9 mouse cellular contexts compared by ENCODE assay signal in the genomic region with DNA sequence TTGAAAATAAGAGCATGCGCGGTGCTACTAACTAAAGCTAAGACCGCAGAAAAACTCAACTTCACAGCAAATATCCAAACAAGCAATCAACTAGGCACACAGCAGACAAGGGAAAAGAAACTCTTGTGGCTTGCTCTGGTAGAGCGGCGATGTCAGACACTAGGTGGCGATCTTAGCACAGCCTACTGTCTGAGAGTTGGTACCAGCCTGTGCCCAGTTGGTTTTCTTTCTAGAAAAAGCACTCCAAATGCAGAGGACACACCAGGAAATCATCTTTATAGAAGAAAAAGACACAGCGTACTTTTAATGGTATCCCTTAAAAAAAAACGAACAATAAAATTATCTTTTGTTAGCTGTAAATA.
A peak's percentile ranks its signal among the peaks of the same experiment; 100 is the strongest.
DNase-seq lines count a peak whose midpoint lies in the region; ATAC-seq and TF ChIP-seq lines count a peak whose summit lies in the region.
"Had no signal": no experiment of that assay in that cellular context is flagged by ENCODE, and none has a peak within 500 bp of the region (broad histone marks: within the 10 kb centered on the region; RNA-seq: fewer than 3 reads in every experiment).

No protein-coding gene starts in this region.

- intact Hi-C loops in left cerebral cortex, postnatal 36 days (cut with DNase I) = loop anchor here (2.0 to 10.0 kb wide), 2 partner anchors 256 to 552 kb away; no protein-coding TSS in a partner anchor

- TF ChIP-seq CTCF in kidney, adult 2 months (conservative IDR thresholded peaks at IDR 0.05; ENCODE audit: insufficient read depth, insufficient read length, low read depth, low read length) = peak; percentile 87
- peak; percentile 66; the same call in 1 of the 2 replicates for TF ChIP-seq CTCF in embryonic fibroblast, embryonic 13.5 days (IDR thresholded peaks at IDR 0.05; ENCODE audit: borderline replicate concordance, insufficient read depth, low read length)

- ATAC-seq in kidney, embryonic 14.5 days (ENCODE audit: low FRiP score, low TSS enrichment) = no peak
- 0 out of 2 replicates have a peak, but pooled peaks have one; percentile 61 for ATAC-seq in hindbrain, embryonic 13.5 days (ENCODE audit: low FRiP score)
- ATAC-seq in midbrain, embryonic 16.5 days = peak; percentile 92

- no peaks in the 10 kb centered on the region for H3K36me3 ChIP-seq in kidney, adult 2 months (ENCODE audit: control insufficient read depth, insufficient read depth, low read length)
- H3K36me3 ChIP-seq in kidney, embryonic 14.5 days (ENCODE audit: control insufficient read depth, insufficient read depth, low read length) = no peaks in the 10 kb centered on the region
- no peaks in the 10 kb centered on the region for H3K36me3 ChIP-seq in hindbrain, embryonic 13.5 days
- H3K36me3 ChIP-seq in midbrain, embryonic 16.5 days (ENCODE audit: control insufficient read depth, insufficient read depth, low read length) = no peaks in the 10 kb centered on the region

- no peak overlapping the region for H3K9ac ChIP-seq in kidney, embryonic 14.5 days (ENCODE audit: low read depth, low read length)
- no peak overlapping the region for H3K9ac ChIP-seq in hindbrain, embryonic 13.5 days
- no peak overlapping the region for H3K9ac ChIP-seq in midbrain, embryonic 16.5 days (ENCODE audit: low read depth, low read length)

- no peak overlapping the region for H3K4me3 ChIP-seq in kidney, adult 2 months (ENCODE audit: insufficient read depth, low read depth, low read length)
- no peak overlapping the region for H3K4me3 ChIP-seq in kidney, embryonic 14.5 days (ENCODE audit: low read length)
- H3K4me3 ChIP-seq in embryonic fibroblast, embryonic 13.5 days (ENCODE audit: insufficient read depth, low read length) = no peak overlapping the region
- no peak overlapping the region for H3K4me3 ChIP-seq in hindbrain, embryonic 13.5 days
- H3K4me3 ChIP-seq in midbrain, embryonic 16.5 days (ENCODE audit: low read depth, low read length) = no peak overlapping the region
- H3K4me3 ChIP-seq: erythroblast, embryonic 14.5 days had no signal

- no peak overlapping the region for H3K4me2 ChIP-seq in kidney, embryonic 14.5 days (replicated peaks; ENCODE audit: low read depth, low read length)
- no peak overlapping the region for H3K4me2 ChIP-seq in hindbrain, embryonic 13.5 days
- H3K4me2 ChIP-seq in midbrain, embryonic 16.5 days (ENCODE audit: low read length) = no peak overlapping the region; the same call in 1 of the 2 replicates

- no peaks in the 10 kb centered on the region for H3K9me3 ChIP-seq in kidney, embryonic 14.5 days (ENCODE audit: control insufficient read depth, low read length)
- H3K9me3 ChIP-seq in hindbrain, embryonic 13.5 days = no peaks in the 10 kb centered on the region
- H3K9me3 ChIP-seq in midbrain, embryonic 16.5 days (replicated peaks; ENCODE audit: control insufficient read depth, low read length, poor library complexity, severe bottlenecking) = 0 out of 2 replicates have a peak, but pooled peaks cover 3% of the 10 kb centered on the region

- H3K27ac ChIP-seq in kidney, adult 2 months (ENCODE audit: insufficient read depth, low read depth, low read length) = no peak overlapping the region
- H3K27ac ChIP-seq in kidney, embryonic 14.5 days (ENCODE audit: low read depth, low read length) = no peak overlapping the region
- H3K27ac ChIP-seq in embryonic fibroblast, embryonic 13.5 days (ENCODE audit: insufficient read depth, low read length) = no peak overlapping the region
- H3K27ac ChIP-seq in hindbrain, embryonic 13.5 days = no peak overlapping the region
- no peak overlapping the region for H3K27ac ChIP-seq in midbrain, embryonic 16.5 days (ENCODE audit: low read length)

- no peaks in the 10 kb centered on the region for H3K27me3 ChIP-seq in kidney, adult 2 months (replicated peaks; ENCODE audit: control insufficient read depth, insufficient read depth, low read length)
- H3K27me3 ChIP-seq in kidney, embryonic 14.5 days (ENCODE audit: control insufficient read depth, insufficient read depth, low read length) = no peaks in the 10 kb centered on the region
- H3K27me3 ChIP-seq in hindbrain, embryonic 13.5 days = no peaks in the 10 kb centered on the region
- H3K27me3 ChIP-seq in midbrain, embryonic 16.5 days (ENCODE audit: control insufficient read depth, insufficient read depth, low read depth, low read length) = no peaks in the 10 kb centered on the region; the same call in 1 of the 2 replicates

- TF ChIP-seq POLR2A in kidney, adult 2 months (IDR thresholded peaks at IDR 0.05; ENCODE audit: low read depth, low read length) = no peak
- no peak for TF ChIP-seq POLR2A in embryonic fibroblast, embryonic 13.5 days (IDR thresholded peaks at IDR 0.05; ENCODE audit: low read depth, low read length)

- H3K4me1 ChIP-seq in kidney, adult 2 months (ENCODE audit: control insufficient read depth, insufficient read depth, low read length) = no peaks in the 10 kb centered on the region
- H3K4me1 ChIP-seq in kidney, embryonic 14.5 days (ENCODE audit: control insufficient read depth, insufficient read depth, low read length) = no peaks in the 10 kb centered on the region
- H3K4me1 ChIP-seq in embryonic fibroblast, embryonic 13.5 days (ENCODE audit: control insufficient read depth, insufficient read depth, low read length) = no peaks in the 10 kb centered on the region
- H3K4me1 ChIP-seq in hindbrain, embryonic 13.5 days (replicated peaks) = no peaks in the 10 kb centered on the region
- peaks cover 3% of the 10 kb centered on the region; the same call in 1 of the 2 replicates for H3K4me1 ChIP-seq in midbrain, embryonic 16.5 days (ENCODE audit: control insufficient read depth, insufficient read depth, low read length)

- WGBS in kidney, adult 2 months = 21% methylated on average over 8 of the region's 8 CpGs
- WGBS in kidney, embryonic 14.5 days = 20% methylated on average over 8 of the region's 8 CpGs
- WGBS in hindbrain, embryonic 13.5 days = 17% methylated on average over 8 of the region's 8 CpGs
- 5% methylated on average over 8 of the region's 8 CpGs for WGBS in midbrain, embryonic 16.5 days

- peak; percentile 52 for DNase-seq in kidney, adult 2 months
- peak; percentile 59 to 72 for DNase-seq in adrenal gland, postnatal 36 days
- DNase-seq in left cerebral cortex, postnatal 36 days (ENCODE audit: low spot score in 2 of 2) = peak; percentile 49 to 66
- peak; percentile 68 for DNase-seq in thymus, postnatal 4 days
